Mouse (Mus musculus) neutrophil, adult 5-6 weeks (primary cell): ENCODE data around the gene Nfib. TPM values are rescaled to one million over a fixed set of nuclear protein-coding genes. Genes with fewer than 3 reads are reported as not detected.

Experiments used
- ATAC-seq: fragments of 151-379, 151-347 bp; 2 replicates; pipeline ENCODE4 v1.8.0; 2017; ENCODE audit warnings: mild to moderate bottlenecking, moderate TSS enrichment; ENCODE audit not compliant: insufficient number of reproducible peaks, poor library complexity, low FRiP score, severe bottlenecking; ENCODE audit errors: extremely low read depth
- total RNA-seq: library from RNA; stranded (forward); fragments of 200-1000 nt; gene quantifications from 2 replicates; pipeline ENCODE4 v1.2.3, GENCODE M21; 2017

Gene Nfib
- total RNA-seq, 1 experiment from 2014 or later = not detected

DNA sequence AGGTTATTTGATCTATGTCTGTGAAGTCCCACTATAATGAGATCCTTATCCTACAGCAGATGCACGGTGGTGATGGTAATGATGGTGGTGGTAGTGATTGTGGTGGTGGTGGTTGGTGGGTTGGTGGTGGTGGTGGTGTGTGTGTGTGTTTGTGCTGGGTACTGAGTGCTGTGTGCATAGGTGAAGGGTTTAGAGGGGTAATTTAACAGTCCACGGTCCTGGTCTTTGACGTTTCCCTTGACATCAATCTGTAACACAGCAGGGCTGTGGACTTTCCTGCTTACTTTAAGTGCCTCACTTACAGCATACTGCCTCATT, 13.6 kb downstream of the Nfib start:
- ATAC-seq = no peak

DNA sequence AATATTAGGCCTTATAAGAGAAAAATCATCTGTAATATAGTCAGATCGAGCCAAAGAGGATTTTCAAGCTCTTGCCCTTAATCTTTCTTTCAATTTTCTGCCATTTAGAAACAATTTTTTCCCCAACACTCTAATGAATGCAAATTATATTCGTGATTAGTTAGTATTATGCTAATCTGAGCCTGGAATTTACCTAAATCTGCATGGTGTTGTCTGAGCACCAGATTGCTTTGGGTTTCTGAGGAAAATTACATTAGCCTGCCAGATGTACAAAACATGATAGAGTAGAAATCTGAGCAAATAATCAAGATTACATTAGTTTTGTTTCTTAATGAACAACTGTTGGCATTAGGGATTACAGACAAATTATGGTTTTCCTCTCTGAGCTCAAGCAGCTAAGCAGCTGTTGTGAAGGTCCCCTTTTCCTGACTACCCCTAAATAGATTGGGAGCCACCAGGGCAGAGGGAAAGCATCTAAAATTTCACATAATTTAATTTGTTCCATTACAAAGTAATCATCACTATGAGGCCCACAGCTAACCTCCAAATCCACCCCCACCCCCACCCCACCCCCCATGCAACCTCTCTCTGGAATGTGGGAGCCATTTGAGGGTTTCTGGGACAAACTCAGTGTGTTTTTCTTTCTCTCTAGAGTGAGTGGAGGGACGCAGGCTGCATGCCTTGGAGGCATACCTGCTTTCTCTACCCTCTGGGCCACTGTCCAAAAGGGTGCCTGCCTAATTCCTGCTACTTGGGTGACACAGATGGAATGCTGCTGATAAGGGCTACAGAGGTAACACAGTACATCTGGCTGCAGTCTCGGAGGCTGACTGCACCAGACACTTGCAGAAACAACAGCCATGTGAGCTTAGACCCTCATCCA, 14.2 kb downstream of the Nfib start:
- ATAC-seq = no peak

DNA sequence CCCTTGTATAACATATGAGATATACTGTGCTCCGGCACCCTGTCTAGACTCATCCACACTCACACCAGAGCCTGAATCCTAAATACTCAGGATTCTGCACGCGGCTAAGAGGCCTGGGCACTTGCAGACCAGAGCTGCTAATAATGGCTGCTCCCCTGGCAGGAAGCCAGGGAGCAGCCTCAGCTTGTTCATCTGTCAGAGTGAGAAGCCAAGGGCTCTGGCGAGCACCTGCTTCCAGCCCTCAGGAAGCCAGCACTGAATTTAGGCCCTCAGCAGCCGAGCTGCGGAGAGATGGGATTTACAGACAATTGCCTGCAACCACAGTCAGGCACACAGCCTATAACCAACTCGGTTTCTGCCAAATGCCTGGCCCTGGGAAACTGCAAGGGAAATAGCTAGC, 15.3 kb downstream of the Nfib start:
- no peak for ATAC-seq

DNA sequence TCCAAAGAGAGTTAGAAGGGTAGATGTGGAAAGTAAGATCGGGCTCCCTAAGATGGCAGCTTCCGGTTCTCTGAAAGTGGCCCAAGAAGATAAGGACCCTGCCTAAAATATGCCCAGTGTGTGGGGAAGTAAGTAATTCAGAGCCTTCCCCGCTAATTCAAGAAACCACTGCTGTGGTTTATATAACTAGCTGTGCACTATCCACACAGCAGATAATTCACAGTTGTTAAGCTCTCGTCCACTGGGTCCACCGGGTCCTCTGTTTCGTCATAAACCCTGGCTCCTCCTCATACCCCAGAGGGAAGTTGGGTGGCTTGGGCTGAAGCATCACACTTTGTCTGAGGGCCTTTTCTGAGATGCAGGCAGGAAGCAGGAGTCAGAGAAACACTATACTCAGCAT, 19.5 kb downstream of the Nfib start:
- no peak for ATAC-seq

DNA sequence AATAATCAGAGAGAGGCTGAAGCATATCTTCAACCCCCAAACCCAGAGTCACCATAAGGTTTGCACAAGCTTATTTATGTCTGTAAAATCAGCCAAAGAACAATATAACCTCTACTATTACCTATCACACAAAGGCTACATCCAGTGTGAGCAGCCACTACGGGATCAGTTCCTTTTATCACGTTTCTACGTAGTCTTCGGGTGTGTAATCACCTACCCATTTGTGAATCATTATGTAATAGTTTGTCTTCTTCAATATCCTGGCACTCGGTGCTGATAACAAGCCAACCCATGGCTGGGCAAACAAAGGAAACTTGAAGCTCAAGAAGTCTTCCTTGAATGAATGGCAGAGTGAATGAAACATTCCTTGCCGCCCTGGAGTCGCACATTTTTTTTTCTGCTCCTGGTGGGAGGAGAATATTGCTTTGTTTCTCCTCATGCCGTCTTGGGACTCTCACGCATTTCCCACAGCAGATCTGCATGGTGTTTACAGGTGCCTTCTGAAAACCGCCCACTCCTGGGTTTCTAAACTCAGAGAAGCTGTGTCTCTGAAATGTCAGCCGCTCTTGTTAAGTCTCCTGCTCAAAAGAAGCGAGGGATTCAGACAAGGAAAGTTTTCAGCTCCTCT, 21.3 kb downstream of the Nfib start:
- no peak for ATAC-seq

DNA sequence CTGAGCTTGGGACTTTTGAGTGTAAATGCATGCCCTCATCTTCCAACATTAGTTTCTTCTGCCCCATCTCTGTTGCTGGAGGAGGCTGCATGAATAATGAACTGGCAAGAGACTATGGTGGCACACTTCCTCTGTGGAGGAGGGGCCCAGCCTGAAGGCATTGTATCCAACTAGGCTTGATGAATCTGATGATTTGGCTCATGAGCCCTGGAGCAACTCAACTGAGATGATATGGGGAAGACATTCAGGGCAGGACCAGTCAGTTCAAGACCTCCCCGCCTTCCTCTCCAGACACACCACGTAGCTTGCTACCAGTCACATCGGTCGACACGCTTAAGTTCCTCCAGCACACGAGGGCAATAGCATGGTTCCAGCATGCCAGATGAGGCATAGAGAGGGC, 22.0 kb downstream of the Nfib start:
- ATAC-seq = no peak

DNA sequence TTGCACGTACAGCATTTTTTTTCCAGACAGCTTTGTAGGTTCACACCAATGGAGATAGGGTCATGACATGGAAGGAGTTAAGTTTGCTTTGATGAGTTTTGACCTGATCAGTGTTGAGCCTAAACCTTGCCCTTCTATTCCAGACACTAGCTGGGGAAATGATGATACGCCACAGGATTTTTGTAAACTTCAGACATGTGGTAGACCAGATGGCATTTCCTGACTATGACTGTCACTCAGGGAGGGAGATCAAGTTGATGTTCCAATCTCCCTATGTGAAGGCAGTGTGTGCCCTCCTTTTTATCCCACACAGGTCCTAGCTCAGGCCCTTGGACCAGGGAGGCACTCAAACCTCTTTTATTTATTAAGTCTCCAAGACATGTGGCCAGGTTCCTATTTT, 29.4 kb downstream of the Nfib start:
- no peak for ATAC-seq

DNA sequence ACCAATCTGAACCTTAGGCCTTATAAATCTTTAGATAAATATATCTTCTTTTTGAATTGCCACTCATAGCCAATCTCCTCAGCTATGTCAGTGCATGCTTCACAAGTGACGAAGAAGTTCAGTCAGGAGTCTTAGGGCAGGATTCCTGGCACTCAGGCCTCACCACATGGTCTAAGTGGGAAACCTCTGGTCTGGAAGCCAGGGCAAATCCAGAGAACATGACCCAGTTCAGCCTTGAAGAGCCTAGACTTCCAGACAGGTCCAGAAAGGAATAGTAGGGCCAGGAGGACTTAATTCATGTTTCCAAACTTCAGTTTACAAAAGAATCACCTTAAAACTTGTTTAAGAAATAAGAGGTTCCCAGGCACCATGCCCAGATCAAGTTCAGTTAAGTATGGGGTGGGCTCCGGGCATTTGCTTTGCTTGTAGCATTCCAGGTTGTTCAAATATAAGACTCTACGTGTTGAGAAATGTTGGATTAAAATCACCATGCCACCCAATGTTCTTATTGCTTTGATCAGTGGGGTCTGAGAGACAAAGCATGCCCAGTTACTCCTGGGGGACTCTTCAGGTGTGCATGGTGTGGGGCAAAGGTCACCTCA, 38.2 kb downstream of the Nfib start:
- ATAC-seq = no peak

DNA sequence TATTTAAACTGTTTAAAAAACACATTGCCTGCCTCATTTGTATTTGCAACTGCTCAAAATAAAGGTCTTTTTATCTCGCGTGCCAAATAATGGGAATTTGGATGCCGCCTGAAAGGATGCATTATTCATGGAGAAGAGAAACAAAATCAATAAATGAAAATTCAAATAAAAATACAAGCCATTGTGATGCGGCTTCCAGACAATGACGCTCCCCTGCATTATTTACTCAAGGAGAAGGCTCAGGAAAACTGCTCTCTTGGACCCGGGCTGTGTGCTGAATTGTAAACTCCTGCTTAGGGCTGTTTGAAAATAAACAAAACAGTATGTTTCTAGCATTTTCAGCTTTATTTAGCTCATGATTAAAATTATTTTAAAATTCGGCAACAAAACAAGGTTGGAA, 41.1 kb downstream of the Nfib start:
- no peak for ATAC-seq

DNA sequence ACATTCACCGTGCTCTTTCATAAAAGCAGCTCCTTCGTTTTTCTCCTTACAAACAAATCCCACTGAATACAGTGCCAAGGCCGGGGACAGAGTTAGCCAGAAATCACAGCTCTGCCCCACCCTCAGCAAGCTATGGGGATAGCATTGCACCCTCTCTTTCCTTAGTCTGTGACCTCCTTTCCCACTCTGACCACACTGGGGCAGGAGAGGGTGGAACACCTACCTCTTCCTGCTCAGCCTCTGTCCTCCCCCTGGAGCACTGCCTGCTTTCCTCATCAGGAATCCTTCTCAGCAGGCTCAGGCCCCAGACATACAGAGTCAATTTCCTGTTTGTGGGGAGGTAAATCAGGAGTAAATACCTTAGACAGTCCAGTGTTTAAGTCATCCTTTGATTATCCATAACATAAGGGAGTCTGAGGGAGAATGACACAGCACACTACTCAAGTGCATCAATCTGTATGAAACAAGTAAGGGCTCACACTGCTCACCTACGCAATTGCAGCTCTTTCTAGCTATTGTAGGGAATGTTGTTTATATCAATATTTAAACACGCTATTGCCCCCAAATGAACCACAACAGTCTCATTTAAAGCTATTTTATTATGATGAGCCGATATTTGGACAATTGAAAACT, 41.7 kb downstream of the Nfib start:
- no peak for ATAC-seq

DNA sequence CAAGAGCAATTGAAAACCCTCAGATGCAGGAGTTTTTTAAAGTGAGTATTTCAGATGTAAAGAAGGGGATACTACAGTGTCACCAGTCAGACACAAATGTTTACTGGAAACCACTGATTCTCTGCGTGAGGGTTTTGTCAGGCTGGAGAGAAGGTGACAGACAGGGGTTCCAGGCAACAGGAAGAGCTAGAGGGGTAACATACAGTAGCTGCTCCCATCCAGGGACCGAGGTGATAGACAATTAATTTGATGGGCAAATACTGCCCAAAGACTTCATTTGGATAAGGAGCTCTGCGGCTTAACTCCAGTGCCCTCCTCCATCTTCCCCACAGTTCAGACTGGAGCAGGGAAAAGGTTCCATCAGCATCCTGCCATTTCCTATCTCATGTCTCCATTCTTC, 42.9 kb downstream of the Nfib start:
- no peak for ATAC-seq

DNA sequence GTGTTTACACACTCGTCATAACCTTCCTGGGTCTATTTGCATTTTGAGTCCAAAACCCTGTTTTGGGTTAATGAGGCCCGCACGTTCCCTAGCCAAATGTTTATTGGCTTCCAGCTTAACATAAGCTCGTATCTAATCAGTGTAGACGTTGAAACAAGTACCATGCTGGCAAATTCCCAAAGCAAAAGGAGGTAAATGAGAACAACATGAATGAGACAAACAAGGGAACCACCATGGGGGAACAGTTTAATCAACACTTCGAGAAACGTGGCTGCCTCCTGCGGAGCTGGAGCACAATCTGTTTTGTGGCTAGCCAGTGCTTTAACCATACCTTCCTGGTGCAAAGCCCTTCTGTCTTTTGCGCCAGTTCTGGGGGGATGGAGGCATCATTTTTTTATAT, 43.3 kb downstream of the Nfib start:
- ATAC-seq = no peak

DNA sequence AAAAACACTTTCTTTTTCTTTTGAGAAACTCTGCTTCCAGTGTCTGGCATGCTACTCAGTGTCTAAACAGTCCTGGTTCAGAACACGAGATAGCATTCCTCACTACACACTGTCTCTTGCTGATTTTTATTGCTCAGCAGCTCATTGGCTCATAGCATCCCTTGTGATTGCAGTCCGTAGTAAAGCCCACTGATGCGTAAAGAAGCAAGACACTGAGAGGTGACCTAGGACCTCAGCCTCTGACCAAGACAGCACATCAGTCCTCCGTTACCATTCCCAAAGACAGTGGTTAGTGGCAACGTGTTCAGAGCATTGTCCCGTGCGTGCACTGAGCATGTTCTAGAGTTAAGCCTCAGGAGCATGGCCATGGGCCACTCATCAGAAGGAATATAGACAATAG, 44.3 kb downstream of the Nfib start:
- no peak for ATAC-seq

DNA sequence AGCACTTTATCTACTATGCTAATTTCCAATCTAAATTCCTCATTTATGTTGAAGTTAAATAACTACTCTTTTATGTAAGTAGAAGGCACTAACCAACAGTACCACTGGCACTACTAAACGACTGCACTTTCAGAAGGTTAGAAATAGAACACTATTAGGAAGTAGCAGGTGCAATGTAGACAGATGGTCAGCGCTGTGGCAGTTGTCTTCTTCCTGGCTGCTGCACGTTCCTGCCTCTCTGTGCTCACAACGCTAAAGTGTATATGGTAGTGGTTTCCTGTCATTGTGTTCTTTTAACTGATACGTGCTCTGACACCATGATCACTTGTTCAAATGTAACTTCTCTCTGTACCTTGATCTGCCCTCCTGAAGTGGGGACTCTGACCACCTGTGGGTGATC, 59.9 kb downstream of the Nfib start:
- no peak for ATAC-seq

DNA sequence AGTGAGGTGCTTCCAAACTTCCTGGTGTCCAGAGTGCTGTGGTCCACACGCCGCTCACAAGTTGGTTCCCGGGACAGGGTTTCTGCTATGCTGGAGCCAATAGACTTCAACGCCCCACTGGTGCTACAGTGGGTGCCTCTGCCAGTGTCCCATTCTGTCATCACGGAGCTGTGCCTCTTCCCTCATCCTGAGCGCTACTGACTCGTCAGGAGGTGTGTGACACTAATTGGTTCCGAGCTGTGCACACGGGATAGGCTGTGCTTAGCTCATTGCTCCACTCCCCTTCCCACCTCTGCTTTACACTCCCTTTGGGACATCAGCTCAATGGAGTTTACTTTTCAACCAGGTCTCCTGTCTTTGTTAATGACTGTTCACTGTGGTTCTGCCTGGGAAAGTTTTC, 60.8 kb downstream of the Nfib start:
- no peak for ATAC-seq

DNA sequence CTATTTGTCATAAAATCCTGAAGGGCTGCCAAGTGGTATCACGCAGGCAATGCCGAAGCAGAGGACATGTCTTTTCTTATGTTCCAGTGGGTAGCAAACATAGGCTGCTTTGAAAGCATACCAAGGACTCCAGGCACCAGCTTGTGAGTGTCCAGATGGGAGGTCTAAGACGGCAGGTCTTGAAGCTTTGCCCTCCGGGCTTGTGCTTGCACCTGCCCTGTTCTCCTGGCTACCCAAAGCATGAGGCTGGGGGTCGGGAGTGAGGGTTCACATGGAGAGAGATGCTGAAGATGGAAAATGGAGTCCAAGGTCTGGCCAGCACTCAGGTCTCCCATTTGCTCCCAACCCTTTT, 61.8 kb downstream of the Nfib start:
- ATAC-seq = no peak

DNA sequence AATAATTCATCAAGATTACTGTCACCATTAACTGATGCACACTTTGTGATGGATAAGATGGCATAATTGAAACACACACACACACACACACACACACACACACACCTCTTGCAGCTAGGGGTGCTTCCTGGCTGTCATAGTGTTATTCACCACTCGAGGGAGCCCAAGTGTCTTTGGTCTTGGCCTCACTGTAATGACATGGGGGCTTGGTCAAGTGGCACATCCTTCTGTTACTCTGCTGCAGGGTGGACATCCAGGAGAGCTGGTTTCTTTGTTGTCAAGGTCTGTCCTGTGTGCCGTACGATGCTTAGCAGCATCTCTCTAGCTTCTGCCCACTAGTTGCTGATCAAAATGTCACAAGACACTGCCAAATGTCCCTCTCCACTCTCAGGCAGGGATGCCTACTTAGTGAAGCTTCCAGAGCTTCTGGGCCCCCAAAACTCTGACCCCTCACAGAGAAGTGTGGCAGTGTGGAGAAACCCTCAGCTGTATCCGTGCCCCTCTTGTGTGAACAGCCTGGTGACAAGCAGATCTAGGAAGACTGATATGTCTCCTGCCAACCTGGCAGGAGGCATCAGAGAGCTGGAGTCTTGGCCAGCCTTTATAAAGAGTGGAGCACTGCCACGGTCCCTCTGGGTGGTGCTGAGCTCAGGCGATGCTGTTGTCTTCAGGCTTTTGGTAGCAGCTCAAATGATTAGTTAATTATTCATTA, 62.4 kb downstream of the Nfib start:
- no peak for ATAC-seq

DNA sequence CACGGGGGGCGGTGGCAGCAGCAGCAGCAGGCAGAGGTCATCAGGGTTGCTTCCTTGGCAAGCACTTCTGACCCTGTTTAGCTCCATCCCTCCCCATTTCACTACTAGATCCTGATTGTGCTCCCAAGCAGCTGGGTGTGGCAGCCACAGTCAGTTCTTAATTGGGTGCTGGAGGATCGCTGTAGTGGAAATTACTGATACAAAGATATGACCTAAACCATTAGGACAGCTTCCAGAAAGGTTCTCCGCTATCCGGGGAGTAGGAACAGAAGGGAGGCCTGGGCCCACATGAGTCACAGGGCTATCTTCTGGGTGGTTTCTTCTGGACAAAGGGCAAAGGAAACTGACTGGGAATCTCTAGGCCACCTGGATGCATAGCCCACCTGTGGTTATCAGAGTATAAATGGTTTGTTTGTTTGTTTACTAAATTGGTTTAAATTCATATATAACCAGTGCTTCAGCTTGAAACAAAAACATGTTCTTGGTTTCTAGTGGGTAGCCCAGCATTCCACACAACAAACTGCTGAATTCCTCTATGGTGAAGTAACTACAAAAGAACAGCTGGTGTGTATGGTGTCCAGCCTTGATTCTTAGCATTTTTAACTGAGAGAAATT, 64.4 kb downstream of the Nfib start:
- no peak for ATAC-seq

DNA sequence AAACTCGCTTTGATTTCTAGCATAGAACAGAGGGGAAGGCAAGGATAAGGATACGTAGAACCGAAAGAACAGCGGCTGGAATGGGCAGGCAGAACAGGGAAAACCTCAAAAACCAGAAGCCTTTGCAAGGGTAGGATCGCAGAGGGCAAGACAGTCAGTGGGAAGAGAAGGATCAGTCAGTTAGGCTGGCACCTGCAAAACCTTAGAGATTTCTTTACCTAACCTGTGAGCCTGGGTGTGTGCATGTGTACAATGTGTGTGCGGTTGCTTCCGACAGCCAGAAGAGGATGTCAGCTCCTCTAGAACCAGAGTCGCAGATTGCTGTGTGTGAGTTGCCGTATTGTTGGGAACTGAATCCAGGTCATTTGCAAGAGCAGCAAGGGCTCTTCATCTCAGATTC, 67.3 kb downstream of the Nfib start:
- no peak for ATAC-seq
